Mouse (Mus musculus) bone marrow macrophage, adult 2 months (primary cell): Measurements from ENCODE around the gene Bace1. TPM values are rescaled to one million over a fixed set of nuclear protein-coding genes. Genes with fewer than 3 reads are reported as not detected.
"Not testable (repeated sequence)": the region's sequence is repeated elsewhere in the genome, so short reads cannot be mapped to it uniquely, and the experiment has no call there.

ENCODE experiments used
- H3K27ac ChIP-seq: 2 replicates; pipeline ENCODE4 v1.5.1; 2012; ENCODE audit warnings: low read depth, low read length; ENCODE audit not compliant: insufficient read depth
- H3K4me1 ChIP-seq: 2 replicates; pipeline ENCODE4 v1.6.1; 2012; ENCODE audit warnings: low read length; ENCODE audit not compliant: control insufficient read depth, insufficient read depth
- H3K4me3 ChIP-seq: 2 replicates; pipeline ENCODE4 v1.5.1; 2012; ENCODE audit warnings: mild to moderate bottlenecking, low read length, moderate library complexity; ENCODE audit not compliant: insufficient read depth
- CTCF ChIP-seq: IDR thresholded peaks from 2 replicates; pipeline ENCODE4 v1.5.1; 2012; ENCODE audit warnings: low read depth, mild to moderate bottlenecking, low read length, moderate library complexity
- POLR2A ChIP-seq: IDR thresholded peaks from 2 replicates; pipeline ENCODE4 v1.6.1; 2012; ENCODE audit warnings: mild to moderate bottlenecking, low read depth, low read length, borderline replicate concordance
- polyA plus RNA-seq: library from polyadenylated mRNA; stranded (reverse); fragments of >200 nt; gene quantifications from 2 replicates; pipeline ENCODE4 v1.2.4, GENCODE M21; 2012; ENCODE audit not compliant: missing spikeins, insufficient read depth, insufficient read length

The Bace1 gene
- polyA plus RNA-seq, 1 experiment: 2.0 TPM

- TF ChIP-seq CTCF (no peak), POLR2A (no peak)
Measured at GRCm38 (mm10) chr9:45832898-45833297, 5.5 kb upstream of the Bace1 start.

GRCm38 (mm10) chr9:45833461-45833860 is 4.9 kb upstream of the Bace1 start:
- no peak overlapping the region for H3K27ac ChIP-seq
- TF ChIP-seq POLR2A (no peak), CTCF (no peak)
- no peak overlapping the region for H3K4me3 ChIP-seq
- H3K4me1 ChIP-seq: no peaks in the 10 kb centered on the region

More at GRCm38 (mm10) chr9:45832898-45833297, 5.5 kb upstream of the Bace1 start:
- no peak overlapping the region for H3K4me3 ChIP-seq
- no peak overlapping the region for H3K27ac ChIP-seq
- no peaks in the 10 kb centered on the region for H3K4me1 ChIP-seq

- TF ChIP-seq POLR2A: no peak
- no peak for TF ChIP-seq CTCF
- H3K27ac ChIP-seq: no peak overlapping the region
- no peaks in the 10 kb centered on the region for H3K4me1 ChIP-seq
- H3K4me3 ChIP-seq: peak overlapping the region; percentile 55; the same call in 1 of the 2 replicates
Measured at GRCm38 (mm10) chr9:45838069-45838433, 329 bp upstream of the Bace1 start.

GRCm38 (mm10) chr9:45839139-45839981 is 980 bp downstream of the Bace1 start:
- H3K27ac ChIP-seq: no peak overlapping the region
- H3K4me1 ChIP-seq: no peaks in the 10 kb centered on the region
- TF ChIP-seq POLR2A: no peak
- no peak for TF ChIP-seq CTCF
- peak overlapping the region; percentile 55 for H3K4me3 ChIP-seq

- Histone ChIP-seq H3K4me3 (no peak overlapping the region), H3K27ac (no peak overlapping the region), H3K4me1 (no peaks in the 10 kb centered on the region)
- TF ChIP-seq CTCF (no peak), POLR2A (no peak)
Measured at GRCm38 (mm10) chr9:45839982-45840300, 1.6 kb downstream of the Bace1 start.

- no peak overlapping the region for H3K4me3 ChIP-seq
- TF ChIP-seq CTCF: no peak
- no peak for TF ChIP-seq POLR2A
- no peak overlapping the region for H3K27ac ChIP-seq
- H3K4me1 ChIP-seq: no peaks in the 10 kb centered on the region
Measured at GRCm38 (mm10) chr9:45840331-45840730, 2.0 kb downstream of the Bace1 start.

GRCm38 (mm10) chr9:45841458-45841857 is 3.1 kb downstream of the Bace1 start:
- TF ChIP-seq POLR2A (no peak), CTCF (no peak)
- H3K4me1 ChIP-seq: no peaks in the 10 kb centered on the region
- H3K27ac ChIP-seq: no peak overlapping the region
- H3K4me3 ChIP-seq: no peak overlapping the region

GRCm38 (mm10) chr9:45843007-45843406 is 4.6 kb downstream of the Bace1 start:
- no peak overlapping the region for H3K27ac ChIP-seq
- H3K4me3 ChIP-seq: no peak overlapping the region
- H3K4me1 ChIP-seq: peaks cover 8% of the 10 kb centered on the region
- TF ChIP-seq CTCF (no peak), POLR2A (no peak)

- H3K4me1 ChIP-seq: peaks cover 8% of the 10 kb centered on the region
- TF ChIP-seq CTCF (no peak), POLR2A (no peak)
- no peak overlapping the region for H3K27ac ChIP-seq
- no peak overlapping the region for H3K4me3 ChIP-seq
Measured at GRCm38 (mm10) chr9:45843780-45844179, 5.4 kb downstream of the Bace1 start.

GRCm38 (mm10) chr9:45845541-45845940 is 7.2 kb downstream of the Bace1 start:
- TF ChIP-seq POLR2A: no peak
- TF ChIP-seq CTCF: no peak
- H3K4me1 ChIP-seq: peaks cover 8% of the 10 kb centered on the region
- no peak overlapping the region for H3K4me3 ChIP-seq
- H3K27ac ChIP-seq: no peak overlapping the region

- H3K4me3 ChIP-seq, H3K4me1 ChIP-seq, H3K27ac ChIP-seq: not testable (repeated sequence)
Measured at GRCm38 (mm10) chr9:45846176-45846575, 7.8 kb downstream of the Bace1 start.
